Mouse (Mus musculus) liver, postnatal 0 days (tissue): ENCODE data around the gene Mad1l1. TPM values are rescaled to one million over a fixed set of nuclear protein-coding genes. Genes with fewer than 3 reads are reported as not detected.

Experiments used
- ATAC-seq: fragments of 200-750 bp; cut with Nextera tagmentation; 2 replicates; pipeline ENCODE4 v1.8.0; 2017; ENCODE audit warnings: mild to moderate bottlenecking, moderate library complexity
- DNase-seq: peaks from one replicate; pipeline ENCODE4 v3.0.0-alpha.2; 2016
- H3K27ac ChIP-seq: fragments of 300-500 bp; sonication (generic); 2 replicates; pipeline ENCODE4 v1.5.1; 2014; ENCODE audit warnings: antibody characterized with exemption, moderate library complexity, mild to moderate bottlenecking, low read depth
- H3K27me3 ChIP-seq: fragments of 300-500 bp; sonication (generic); 2 replicates; pipeline ENCODE4 v1.6.1; 2014; ENCODE audit warnings: low read length, control low read depth, mixed read lengths; ENCODE audit not compliant: insufficient read depth
- H3K36me3 ChIP-seq: fragments of 300-500 bp; sonication (generic); replicated peaks from 2 replicates; pipeline ENCODE4 v1.6.1; 2014; ENCODE audit warnings: mild to moderate bottlenecking, control low read depth, low read length, moderate library complexity, mixed read lengths; ENCODE audit not compliant: insufficient read depth
- H3K4me1 ChIP-seq: fragments of 300-500 bp; sonication (generic); 2 replicates; pipeline ENCODE4 v1.6.1; 2014; ENCODE audit warnings: antibody characterized with exemption, mild to moderate bottlenecking, control low read depth; ENCODE audit not compliant: insufficient read depth
- H3K4me2 ChIP-seq: fragments of 300-500 bp; sonication (generic); 2 replicates; pipeline ENCODE4 v1.6.1; 2014; ENCODE audit warnings: low read depth, mild to moderate bottlenecking, low read length, moderate library complexity, mixed read lengths
- H3K4me3 ChIP-seq: fragments of 300-500 bp; sonication (generic); 2 replicates; pipeline ENCODE4 v1.5.1; 2014; ENCODE audit warnings: low read depth, low read length
- H3K9ac ChIP-seq: fragments of 300-500 bp; sonication (generic); replicated peaks from 2 replicates; pipeline ENCODE4 v1.6.1; 2014; ENCODE audit warnings: mild to moderate bottlenecking, moderate library complexity
- H3K9me3 ChIP-seq: fragments of 300-500 bp; sonication (generic); 2 replicates; pipeline ENCODE4 v1.6.1; 2016; ENCODE audit warnings: mild to moderate bottlenecking, control low read depth, low read length, mixed read lengths
- CTCF ChIP-seq: sonication (generic); IDR thresholded peaks from 2 replicates; pipeline ENCODE4 v1.5.1; 2016; ENCODE audit warnings: antibody characterized with exemption, low read depth
- EP300 ChIP-seq: IDR thresholded peaks from 2 replicates; pipeline ENCODE4 v1.6.1; 2016; ENCODE audit warnings: antibody characterized with exemption, low read depth, mild to moderate bottlenecking
- WGBS: fragments of 180-500 bp; shearing (Covaris S2); extraction: QIAGEN DNeasy Blood & Tissue Kit; methylation state at CpG from one replicate; pipeline ENCODE4 v1.1.7; 2014; ENCODE audit not compliant: insufficient replicate concordance; 5-methylcytosine and 5-hydroxymethylcytosine counted together
- polyA plus RNA-seq: library from polyadenylated mRNA; unstranded; fragments of >200 nt; fragmentation: Nextera tagmentation; extraction: Ambion mirVana; gene quantifications from 2 replicates; pipeline ENCODE4 v1.2.1, GENCODE M21; 2015

Gene Mad1l1
- polyA plus RNA-seq, 1 experiment from 2014 or later = 17.0 TPM

DNA sequence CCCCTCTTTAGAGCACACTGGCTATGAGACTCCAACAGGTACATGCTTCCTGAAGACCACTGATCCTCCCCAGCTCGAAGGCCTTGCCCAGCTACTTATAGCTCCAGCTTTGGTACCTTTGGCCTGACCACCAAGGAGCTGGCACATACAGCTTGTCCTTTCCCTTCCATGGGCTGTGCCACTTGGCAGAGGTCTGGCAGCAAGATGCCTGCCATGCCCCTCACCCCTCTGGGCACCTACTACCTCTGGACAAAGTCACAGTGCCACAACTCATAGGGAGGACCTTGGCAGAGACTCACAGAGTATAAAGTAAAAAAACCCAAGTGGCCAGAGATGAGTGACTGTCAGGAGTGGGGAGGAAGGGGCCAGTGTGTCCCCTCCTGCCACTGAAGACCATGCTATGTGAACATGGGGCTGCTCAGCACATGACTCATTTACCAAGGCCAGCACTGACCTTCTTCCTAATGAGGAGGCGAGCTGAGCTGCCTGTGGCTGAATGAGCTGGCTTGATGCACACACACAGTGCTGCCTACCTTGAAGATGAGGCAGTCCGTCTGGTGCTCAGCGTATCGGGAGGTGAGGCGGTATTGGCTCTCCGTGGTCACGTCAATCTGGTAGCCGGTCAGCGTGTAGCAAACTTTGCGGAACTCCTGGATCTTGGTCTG, 255.9 kb downstream of the Mad1l1 start:
- no peak overlapping the region for H3K27ac ChIP-seq
- ATAC-seq (no peak), DNase-seq (no peak)
- H3K9ac ChIP-seq = no peak overlapping the region
- H3K9me3 ChIP-seq = no peaks in the 10 kb centered on the region
- H3K27me3 ChIP-seq = no peaks in the 10 kb centered on the region
- WGBS = 94% methylated on average over 11 of the region's 11 CpGs
- no peak overlapping the region for H3K4me3 ChIP-seq
- TF ChIP-seq CTCF (no peak), EP300 (no peak)
- no peak overlapping the region for H3K4me2 ChIP-seq
- H3K36me3 ChIP-seq = peaks cover 4% of the 10 kb centered on the region; the same call in 1 of the 2 replicates
- H3K4me1 ChIP-seq = no peaks in the 10 kb centered on the region

DNA sequence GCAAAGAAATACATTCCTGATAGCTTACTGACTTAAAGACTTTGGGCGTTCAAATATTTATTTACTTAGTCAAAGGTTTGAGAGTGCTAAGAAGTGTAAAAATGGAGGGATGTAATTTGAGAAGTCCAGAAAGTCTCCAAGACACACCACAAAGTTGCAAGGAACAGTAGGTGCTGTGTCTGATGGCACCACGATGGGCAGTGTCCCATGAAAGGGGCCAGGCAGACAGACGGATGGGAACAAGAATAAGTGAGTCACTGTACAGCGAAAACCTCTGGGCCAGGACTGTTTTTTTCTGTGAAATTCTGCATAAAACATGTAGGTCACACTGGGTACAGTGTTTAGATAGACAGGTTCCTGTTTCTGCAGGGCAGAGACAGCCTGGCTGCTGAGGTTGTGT, 256.8 kb downstream of the Mad1l1 start:
- 82% methylated on average over 4 of the region's 4 CpGs for WGBS
- Histone ChIP-seq H3K9me3 (no peaks in the 10 kb centered on the region), H3K27ac (no peak overlapping the region), H3K4me2 (no peak overlapping the region), H3K4me3 (no peak overlapping the region), H3K27me3 (no peaks in the 10 kb centered on the region), H3K36me3 (peaks cover 4% of the 10 kb centered on the region; the same call in 1 of the 2 replicates), H3K9ac (no peak overlapping the region), H3K4me1 (no peaks in the 10 kb centered on the region)
- TF ChIP-seq EP300 = no peak
- DNase-seq = no peak
- no peak for ATAC-seq

DNA sequence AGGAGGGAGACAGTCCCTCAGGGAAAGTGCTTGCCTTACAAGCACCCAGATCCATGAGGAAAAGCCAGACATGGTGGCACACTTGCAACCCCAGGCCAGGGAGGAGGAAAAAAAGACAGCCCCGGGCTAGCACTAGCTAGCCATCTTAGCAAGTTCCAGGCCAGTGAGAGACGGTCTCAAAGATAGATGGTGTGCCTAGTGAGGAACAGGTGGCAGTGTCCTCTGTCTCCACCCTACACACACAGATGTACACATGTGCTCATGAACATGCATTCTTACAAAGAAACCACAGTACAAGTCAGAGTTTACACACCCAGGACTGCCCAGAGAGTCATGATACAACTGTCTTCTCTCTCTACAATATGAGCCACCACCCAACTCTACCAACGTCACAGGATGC, 258.5 kb downstream of the Mad1l1 start:
- Histone ChIP-seq H3K27ac (no peak overlapping the region), H3K27me3 (no peaks in the 10 kb centered on the region), H3K9ac (no peak overlapping the region), H3K4me2 (no peak overlapping the region), H3K4me1 (no peaks in the 10 kb centered on the region), H3K9me3 (no peaks in the 10 kb centered on the region), H3K4me3 (no peak overlapping the region), H3K36me3 (peaks cover 4% of the 10 kb centered on the region; the same call in 1 of the 2 replicates)
- DNase-seq (no peak), ATAC-seq (no peak)
- TF ChIP-seq EP300 (no peak), CTCF (no peak)
- 74% methylated on average over 3 of the region's 3 CpGs for WGBS

DNA sequence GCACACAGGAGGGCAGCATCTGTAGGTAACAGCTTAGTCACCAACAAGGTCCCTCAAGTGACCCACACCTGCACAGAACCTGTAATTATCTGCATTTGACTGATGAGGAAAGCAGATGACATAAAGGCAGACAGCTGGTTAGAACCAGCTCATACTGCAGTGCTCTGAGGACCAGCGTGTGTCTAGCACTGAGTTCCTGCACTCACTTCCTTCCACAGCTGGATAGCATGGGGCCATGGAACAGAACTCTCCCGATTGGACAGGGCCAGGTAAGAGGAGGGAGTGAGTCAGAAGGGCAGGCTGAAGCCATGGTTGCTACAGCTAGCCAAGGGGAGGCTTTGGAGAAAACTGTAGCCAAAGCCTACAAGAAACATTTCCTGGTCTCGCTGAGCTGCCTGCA, 259.0 kb downstream of the Mad1l1 start:
- no peaks in the 10 kb centered on the region for H3K27me3 ChIP-seq
- H3K4me2 ChIP-seq = no peak overlapping the region
- no peak for ATAC-seq
- no peak overlapping the region for H3K9ac ChIP-seq
- TF ChIP-seq EP300 (no peak), CTCF (no peak)
- 74% methylated on average over 3 of the region's 3 CpGs for WGBS
- no peaks in the 10 kb centered on the region for H3K9me3 ChIP-seq
- no peak overlapping the region for H3K4me3 ChIP-seq
- peaks cover 4% of the 10 kb centered on the region; the same call in 1 of the 2 replicates for H3K36me3 ChIP-seq
- DNase-seq = no peak
- H3K4me1 ChIP-seq = no peaks in the 10 kb centered on the region
- no peak overlapping the region for H3K27ac ChIP-seq

DNA sequence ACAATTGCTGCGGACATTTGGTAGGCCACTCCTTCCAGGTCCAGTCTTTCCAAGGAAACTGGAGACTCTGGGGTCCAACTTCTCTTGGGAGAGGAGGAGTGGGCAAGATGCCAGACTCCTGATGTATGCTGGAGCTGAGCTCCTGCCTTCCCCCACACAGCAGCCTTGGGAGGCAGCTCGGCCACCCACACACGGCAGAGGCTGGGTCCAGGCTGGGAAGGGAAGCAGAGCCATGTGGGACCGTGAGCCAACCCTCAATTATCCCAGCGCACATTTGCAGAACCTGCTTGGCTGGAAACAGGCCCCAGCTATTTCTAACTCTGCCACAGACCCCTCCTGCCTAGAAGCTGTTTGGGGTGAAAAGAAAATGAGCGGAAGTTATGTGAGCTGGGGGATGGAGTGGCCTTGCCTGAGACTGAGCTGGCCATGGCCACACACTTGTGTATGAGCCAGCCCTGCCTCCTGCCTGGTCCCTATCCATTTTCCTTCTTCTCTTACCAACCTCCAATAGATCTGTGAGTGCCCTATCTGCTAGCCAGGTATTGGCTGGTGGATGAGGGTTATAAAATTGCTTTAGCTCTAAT, 260.0 kb downstream of the Mad1l1 start:
- Histone ChIP-seq H3K4me2 (no peak overlapping the region), H3K9ac (no peak overlapping the region), H3K9me3 (no peaks in the 10 kb centered on the region), H3K27me3 (no peaks in the 10 kb centered on the region), H3K4me3 (no peak overlapping the region), H3K27ac (no peak overlapping the region), H3K36me3 (peaks cover 4% of the 10 kb centered on the region; the same call in 1 of the 2 replicates), H3K4me1 (no peaks in the 10 kb centered on the region)
- DNase-seq (no peak), ATAC-seq (no peak)
- TF ChIP-seq EP300 (no peak), CTCF (no peak)
- 80% methylated on average over 6 of the region's 6 CpGs for WGBS

DNA sequence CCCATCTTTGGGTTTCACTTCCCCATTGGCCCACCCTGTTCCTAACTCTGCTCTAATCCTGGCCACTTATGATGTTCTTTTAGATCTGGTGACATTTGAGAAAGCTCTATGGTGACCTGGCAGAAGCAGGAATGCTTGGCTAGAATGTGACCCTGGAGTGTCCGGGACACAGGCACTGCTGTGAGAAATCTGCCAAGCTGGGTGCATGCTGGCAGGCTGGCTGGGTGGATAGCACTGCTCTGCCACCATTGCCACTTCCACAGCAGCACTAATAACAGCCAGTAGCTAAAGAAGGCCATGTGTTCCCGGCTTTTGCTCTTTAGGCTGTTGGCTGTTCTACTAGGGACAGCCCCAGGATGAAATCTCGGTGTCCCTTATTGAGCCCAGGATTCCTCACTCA, 265.1 kb downstream of the Mad1l1 start:
- H3K4me2 ChIP-seq = no peak overlapping the region
- no peak overlapping the region for H3K4me3 ChIP-seq
- H3K36me3 ChIP-seq = no peaks in the 10 kb centered on the region
- no peaks in the 10 kb centered on the region for H3K4me1 ChIP-seq
- DNase-seq = no peak
- no peak for TF ChIP-seq EP300
- no peak for TF ChIP-seq CTCF
- H3K9me3 ChIP-seq = no peaks in the 10 kb centered on the region
- no peak overlapping the region for H3K9ac ChIP-seq
- no peaks in the 10 kb centered on the region for H3K27me3 ChIP-seq
- no peak overlapping the region for H3K27ac ChIP-seq
- ATAC-seq = no peak
- WGBS = 88% methylated on average over 3 of the region's 3 CpGs
